8 mouse cellular contexts compared by ENCODE assay signal in the genomic region with DNA sequence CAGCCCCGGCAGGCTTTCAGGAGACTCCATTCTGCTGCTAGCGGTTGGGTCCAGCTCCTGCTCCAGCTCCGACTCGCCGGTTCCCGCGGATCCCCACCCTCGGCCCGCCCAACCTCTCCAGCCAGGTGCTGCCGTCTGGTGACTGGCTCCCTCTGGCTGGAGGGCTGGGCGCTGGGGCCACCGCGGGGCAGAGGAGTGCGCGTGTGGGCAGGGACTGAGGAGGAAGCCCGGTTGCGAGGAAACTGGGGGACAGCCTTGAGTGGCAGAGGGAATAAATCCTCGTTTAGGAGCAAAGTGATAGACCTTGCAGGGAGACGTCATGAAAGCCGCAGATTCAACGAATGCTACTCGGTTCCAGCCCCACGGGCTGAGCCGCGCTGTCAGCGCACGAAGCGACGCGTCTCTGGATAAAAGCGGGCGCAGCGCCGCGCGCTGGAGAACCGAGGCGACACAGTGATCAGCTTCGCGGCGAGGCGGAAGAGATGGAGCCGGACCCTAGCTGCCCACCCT. TPM values are rescaled to one million over a fixed set of nuclear protein-coding genes. Genes with fewer than 3 reads are reported as not detected.
DNase-seq lines count a peak whose midpoint lies in the region; ATAC-seq lines count a peak whose summit lies in the region.

TSS of gene Kcnj6 (minus strand) at position 362 of the 510 bp plus-strand sequence.

- peak; percentile 18 to 48 for DNase-seq in adrenal gland, adult (ENCODE audit: inconsistent age in 2 of 2, low spot score in 1 of 2)
- DNase-seq in adrenal gland, adult 8-10 months, result no peak
- peak; percentile 57 for DNase-seq in R1 (ENCODE audit: low read depth, low spot score)
- peak; percentile 73 for DNase-seq in embryonic facial prominence, embryonic 11.5 days (ENCODE audit: low spot score)
- peak; percentile 63 for DNase-seq in limb, embryonic 10.5 days (ENCODE audit: low spot score)
- peak; percentile 83 for DNase-seq in right cerebral cortex, postnatal 14 days

- H3K27ac ChIP-seq in embryonic facial prominence, embryonic 11.5 days (replicated peaks; ENCODE audit: low read depth, low read length), result no peak within 1 kb of the TSS
- H3K27ac ChIP-seq in hindbrain, embryonic 12.5 days, result no peak within 1 kb of the TSS
- H3K27ac ChIP-seq in limb, embryonic 10.5 days, result no peak within 1 kb of the TSS

- H3K9ac ChIP-seq in embryonic facial prominence, embryonic 11.5 days (replicated peaks; ENCODE audit: low read length), result no peak within 1 kb of the TSS
- peak within 1 kb of the TSS; percentile 54 for H3K9ac ChIP-seq in hindbrain, embryonic 12.5 days

- peak within 1 kb of the TSS; percentile 29 for H3K4me3 ChIP-seq in embryonic facial prominence, embryonic 11.5 days (ENCODE audit: low read depth, low read length)
- peak within 1 kb of the TSS; percentile 48 for H3K4me3 ChIP-seq in hindbrain, embryonic 12.5 days
- H3K4me3 ChIP-seq in limb, embryonic 10.5 days, result peak within 1 kb of the TSS; percentile 35

- H3K4me2 ChIP-seq in embryonic facial prominence, embryonic 11.5 days (ENCODE audit: low read depth, low read length), result peak within 1 kb of the TSS; percentile 56
- peak within 1 kb of the TSS; percentile 84 for H3K4me2 ChIP-seq in hindbrain, embryonic 12.5 days (replicated peaks)

- ATAC-seq in embryonic facial prominence, embryonic 11.5 days (replicated peaks; ENCODE audit: insufficient number of reproducible peaks, low FRiP score, low TSS enrichment, low read depth), result 0 out of 2 replicates have a peak, but pooled peaks have one; percentile 18
- peak; percentile 78 for ATAC-seq in hindbrain, embryonic 12.5 days (ENCODE audit: low FRiP score)
- no peak for ATAC-seq in inflammation-experienced regulatory T-cells, adult 6 months

- no peaks in the 10 kb centered on the region for H3K9me3 ChIP-seq in embryonic facial prominence, embryonic 11.5 days (replicated peaks; ENCODE audit: control insufficient read depth, low read length)
- H3K9me3 ChIP-seq in hindbrain, embryonic 12.5 days (replicated peaks), result no peaks in the 10 kb centered on the region
- no peaks in the 10 kb centered on the region for H3K9me3 ChIP-seq in limb, embryonic 10.5 days (replicated peaks)

- no peaks in the 10 kb centered on the region for H3K4me1 ChIP-seq in embryonic facial prominence, embryonic 11.5 days (ENCODE audit: control insufficient read depth, insufficient read depth, low read length)
- H3K4me1 ChIP-seq in hindbrain, embryonic 12.5 days, result peaks cover 19% of the 10 kb centered on the region
- peaks cover 16% of the 10 kb centered on the region for H3K4me1 ChIP-seq in limb, embryonic 10.5 days

- peaks cover 15% of the 10 kb centered on the region for H3K27me3 ChIP-seq in embryonic facial prominence, embryonic 11.5 days (ENCODE audit: control insufficient read depth, insufficient read depth, low read length)
- H3K27me3 ChIP-seq in hindbrain, embryonic 12.5 days, result peaks cover 38% of the 10 kb centered on the region
- H3K27me3 ChIP-seq in limb, embryonic 10.5 days (ENCODE audit: low read depth, poor library complexity, severe bottlenecking), result peaks cover 37% of the 10 kb centered on the region

- H3K36me3 ChIP-seq in embryonic facial prominence, embryonic 11.5 days (replicated peaks; ENCODE audit: control insufficient read depth, insufficient read depth, low read depth, low read length), result no peaks in the 10 kb centered on the region
- H3K36me3 ChIP-seq in hindbrain, embryonic 12.5 days, result no peaks in the 10 kb centered on the region
- H3K36me3 ChIP-seq in limb, embryonic 10.5 days, result no peaks in the 10 kb centered on the region

- under 1% methylated on average over 43 of the region's 43 CpGs for WGBS in embryonic facial prominence, embryonic 11.5 days
- 1% methylated on average over 43 of the region's 43 CpGs for WGBS in hindbrain, embryonic 12.5 days
- under 1% methylated on average over 43 of the region's 43 CpGs for WGBS in limb, embryonic 10.5 days

RNA-seq across cellular contexts. Expression of gene Kcnj6, which starts in this region (rescaled TPM):
- total RNA-seq in adrenal gland, adult 8-10 months (2022), result 1 to 10 TPM; 1.3 to 2.8 (median 1.9) TPM
- polyA plus RNA-seq in embryonic facial prominence, embryonic 11.5 days (2014; fragmentation: Nextera tagmentation; extraction: Ambion mirVana), result 0.13 TPM in 1 of 2 replicates, not detected in the other
- polyA plus RNA-seq in hindbrain, embryonic 12.5 days (2016; fragmentation: Nextera tagmentation; extraction: Ambion mirVana), result 0.26 and 0.53 TPM in 2 replicates
- polyA plus RNA-seq in limb, embryonic 10.5 days (2016; fragmentation: Nextera tagmentation; extraction: Ambion mirVana), result not detected in 2 replicates
- polyA plus RNA-seq in inflammation-experienced regulatory T-cells, adult 6 months (2017; shearing (Covaris generic)), result not detected

Comparison
In these comparisons a context has a peak if more than half of its experiments do, and no peak if none do; other contexts are left out.
1. Peak in DNase-seq, ATAC-seq, H3K4me3 ChIP-seq and H3K4me2 ChIP-seq in embryonic facial prominence, embryonic 11.5 days; RNA of the gene not detected or under 1 TPM.
2. Peak in ATAC-seq, H3K4me3 ChIP-seq, H3K9ac ChIP-seq and H3K4me2 ChIP-seq in hindbrain, embryonic 12.5 days; RNA of the gene not detected or under 1 TPM.
3. Peak in DNase-seq and H3K4me3 ChIP-seq in limb, embryonic 10.5 days; RNA of the gene not detected or under 1 TPM.